Mouse (Mus musculus) kidney, embryonic 16.5 days (tissue): ENCODE data around the gene Fxyd7. TPM values are rescaled to one million over a fixed set of nuclear protein-coding genes. Genes with fewer than 3 reads are reported as not detected.

Experiments used
- ATAC-seq: fragments of 200-750 bp; cut with Nextera tagmentation; 2 replicates; pipeline ENCODE4 v1.8.0; 2017; ENCODE audit warnings: moderate TSS enrichment; ENCODE audit not compliant: low FRiP score, low TSS enrichment
- H3K27ac ChIP-seq: fragments of 300-500 bp; sonication (generic); 2 replicates; pipeline ENCODE4 v1.5.1; 2014; ENCODE audit warnings: low read length
- H3K27me3 ChIP-seq: fragments of 300-500 bp; sonication (generic); 2 replicates; pipeline ENCODE4 v1.6.1; 2014; ENCODE audit warnings: low read length, control low read depth, mixed read lengths; ENCODE audit not compliant: insufficient read depth
- H3K36me3 ChIP-seq: fragments of 300-500 bp; sonication (generic); 2 replicates; pipeline ENCODE4 v1.6.1; 2014; ENCODE audit warnings: low read length, control low read depth, mixed read lengths; ENCODE audit not compliant: insufficient read depth
- H3K4me1 ChIP-seq: fragments of 300-500 bp; sonication (generic); 2 replicates; pipeline ENCODE4 v1.6.1; 2014; ENCODE audit warnings: low read length, control low read depth, mixed read lengths; ENCODE audit not compliant: insufficient read depth
- H3K4me2 ChIP-seq: fragments of 300-500 bp; sonication (generic); replicated peaks from 2 replicates; pipeline ENCODE4 v1.6.1; 2014; ENCODE audit warnings: low read depth, low read length
- H3K4me3 ChIP-seq: fragments of 300-500 bp; sonication (generic); 2 replicates; pipeline ENCODE4 v1.5.1; 2014; ENCODE audit warnings: mild to moderate bottlenecking, low read length
- H3K9ac ChIP-seq: fragments of 300-500 bp; sonication (generic); replicated peaks from 2 replicates; pipeline ENCODE4 v1.6.1; 2014; ENCODE audit warnings: low read length
- H3K9me3 ChIP-seq: fragments of 300-500 bp; sonication (generic); 2 replicates; pipeline ENCODE4 v1.6.1; 2016; ENCODE audit warnings: low read length, control low read depth
- WGBS: fragments of 180-500 bp; shearing (Covaris S2); extraction: QIAGEN DNeasy Blood & Tissue Kit; methylation state at CpG from one replicate; pipeline ENCODE4 v1.1.7; 2014; 5-methylcytosine and 5-hydroxymethylcytosine counted together
- polyA plus RNA-seq: library from polyadenylated mRNA; unstranded; fragments of >200 nt; fragmentation: Nextera tagmentation; extraction: Ambion mirVana; gene quantifications from 2 replicates; pipeline ENCODE4 v1.2.1, GENCODE M21; 2015

Gene Fxyd7
- polyA plus RNA-seq, 1 experiment from 2014 or later, result 11.4 TPM

- no peaks in the 10 kb centered on the region for H3K36me3 ChIP-seq
- peaks cover 15% of the 10 kb centered on the region for H3K4me1 ChIP-seq
- peak overlapping the region; percentile 43 for H3K4me3 ChIP-seq
- H3K27me3 ChIP-seq, result peaks cover 32% of the 10 kb centered on the region
- ATAC-seq, result peak; percentile 73; the same call in 1 of the 2 replicates
- peak overlapping the region; percentile 61 for H3K4me2 ChIP-seq
- H3K9ac ChIP-seq, result peak overlapping the region; percentile 55
- no peak overlapping the region; the same call in 1 of the 2 replicates for H3K27ac ChIP-seq
- no peaks in the 10 kb centered on the region for H3K9me3 ChIP-seq
- under 1% methylated on average over 28 of the region's 28 CpGs for WGBS
These were observed 9.5 kb downstream of the Fxyd7 start for GRCm38 (mm10) chr7:31041662-31042315.

GRCm38 (mm10) chr7:31041023-31041407 lies 10.3 kb downstream of the Fxyd7 start:
- WGBS, result 48% methylated on average over 8 of the region's 8 CpGs
- Histone ChIP-seq H3K4me3 (peak overlapping the region; percentile 43), H3K4me1 (peaks cover 15% of the 10 kb centered on the region), H3K4me2 (peak overlapping the region; percentile 61), H3K27me3 (peaks cover 32% of the 10 kb centered on the region), H3K9me3 (no peaks in the 10 kb centered on the region), H3K9ac (no peak overlapping the region), H3K27ac (no peak overlapping the region), H3K36me3 (no peaks in the 10 kb centered on the region)
- ATAC-seq, result no peak

- H3K4me1 ChIP-seq, result peaks cover 15% of the 10 kb centered on the region
- H3K27me3 ChIP-seq, result peaks cover 32% of the 10 kb centered on the region
- no peak overlapping the region for H3K4me3 ChIP-seq
- H3K4me2 ChIP-seq, result no peak overlapping the region
- no peaks in the 10 kb centered on the region for H3K9me3 ChIP-seq
- H3K27ac ChIP-seq, result no peak overlapping the region
- no peaks in the 10 kb centered on the region for H3K36me3 ChIP-seq
- no peak overlapping the region for H3K9ac ChIP-seq
- ATAC-seq, result no peak
- WGBS, result 81% methylated on average over 11 of the region's 12 CpGs
These were observed 10.8 kb downstream of the Fxyd7 start for GRCm38 (mm10) chr7:31040281-31041022.

GRCm38 (mm10) chr7:31039011-31039410 lies 12.3 kb downstream of the Fxyd7 start:
- Histone ChIP-seq H3K36me3 (no peaks in the 10 kb centered on the region), H3K4me1 (peaks cover 15% of the 10 kb centered on the region), H3K27me3 (peaks cover 23% of the 10 kb centered on the region), H3K9me3 (no peaks in the 10 kb centered on the region), H3K9ac (no peak overlapping the region), H3K4me2 (no peak overlapping the region), H3K4me3 (no peak overlapping the region), H3K27ac (no peak overlapping the region)
- WGBS, result 88% methylated on average over 4 of the region's 4 CpGs
- no peak for ATAC-seq

- Histone ChIP-seq H3K4me3 (no peak overlapping the region), H3K27me3 (peaks cover 14% of the 10 kb centered on the region; the same call in 1 of the 2 replicates), H3K27ac (no peak overlapping the region), H3K9ac (no peak overlapping the region), H3K4me2 (no peak overlapping the region), H3K9me3 (no peaks in the 10 kb centered on the region), H3K4me1 (peaks cover 13% of the 10 kb centered on the region), H3K36me3 (no peaks in the 10 kb centered on the region)
- 68% methylated on average over 2 of the region's 2 CpGs for WGBS
- ATAC-seq, result no peak
These were observed 13.6 kb downstream of the Fxyd7 start for GRCm38 (mm10) chr7:31037675-31038074.

- Histone ChIP-seq H3K4me1 (peaks cover 6% of the 10 kb centered on the region), H3K9me3 (no peaks in the 10 kb centered on the region), H3K4me3 (no peak overlapping the region), H3K4me2 (no peak overlapping the region), H3K27me3 (peaks cover 9% of the 10 kb centered on the region; the same call in 1 of the 2 replicates), H3K9ac (no peak overlapping the region), H3K36me3 (no peaks in the 10 kb centered on the region), H3K27ac (no peak overlapping the region)
- 83% methylated on average over 7 of the region's 7 CpGs for WGBS
- ATAC-seq, result no peak
These were observed 14.3 kb downstream of the Fxyd7 start for GRCm38 (mm10) chr7:31036917-31037316.

- no peaks in the 10 kb centered on the region for H3K27me3 ChIP-seq
- H3K4me2 ChIP-seq, result no peak overlapping the region
- no peak overlapping the region for H3K9ac ChIP-seq
- H3K27ac ChIP-seq, result no peak overlapping the region
- ATAC-seq, result no peak
- no peaks in the 10 kb centered on the region for H3K4me1 ChIP-seq
- WGBS, result 83% methylated on average over 11 of the region's 11 CpGs
- H3K4me3 ChIP-seq, result no peak overlapping the region
- no peaks in the 10 kb centered on the region for H3K9me3 ChIP-seq
- H3K36me3 ChIP-seq, result no peaks in the 10 kb centered on the region
These were observed 16.0 kb downstream of the Fxyd7 start for GRCm38 (mm10) chr7:31035291-31035690.

- Histone ChIP-seq H3K36me3 (no peaks in the 10 kb centered on the region), H3K9ac (no peak overlapping the region), H3K27ac (no peak overlapping the region), H3K4me1 (no peaks in the 10 kb centered on the region), H3K4me2 (no peak overlapping the region), H3K27me3 (no peaks in the 10 kb centered on the region), H3K4me3 (no peak overlapping the region), H3K9me3 (no peaks in the 10 kb centered on the region)
- WGBS, result 77% methylated on average over 11 of the region's 11 CpGs
- ATAC-seq, result no peak
These were observed 16.5 kb downstream of the Fxyd7 start for GRCm38 (mm10) chr7:31034789-31035188.

- no peak overlapping the region for H3K9ac ChIP-seq
- H3K4me2 ChIP-seq, result no peak overlapping the region
- no peaks in the 10 kb centered on the region for H3K27me3 ChIP-seq
- ATAC-seq, result no peak
- H3K4me3 ChIP-seq, result no peak overlapping the region
- no peak overlapping the region for H3K27ac ChIP-seq
- no peaks in the 10 kb centered on the region for H3K9me3 ChIP-seq
- H3K36me3 ChIP-seq, result no peaks in the 10 kb centered on the region
- WGBS, result 47% methylated on average over 9 of the region's 9 CpGs
- H3K4me1 ChIP-seq, result no peaks in the 10 kb centered on the region
These were observed 17.7 kb downstream of the Fxyd7 start for GRCm38 (mm10) chr7:31033409-31034165.
